Mouse (Mus musculus) testis, adult 2 months (tissue): Measurements from ENCODE around the gene Col19a1.

Experiments
- CTCF ChIP-seq: fragments of 200-500 bp; IDR thresholded peaks from 2 replicates; pipeline ENCODE4 v1.5.1; 2012; ENCODE audit warnings: low read depth, mild to moderate bottlenecking, inconsistent platforms, low read length, moderate library complexity; ENCODE audit not compliant: control insufficient read depth, insufficient read depth, insufficient replicate concordance
- POLR2A ChIP-seq: fragments of 200-500 bp; IDR thresholded peaks from 2 replicates; pipeline ENCODE4 v1.6.1; 2012; ENCODE audit warnings: low read depth, mild to moderate bottlenecking, inconsistent platforms, low read length, moderate library complexity; ENCODE audit not compliant: control insufficient read depth

DNA sequence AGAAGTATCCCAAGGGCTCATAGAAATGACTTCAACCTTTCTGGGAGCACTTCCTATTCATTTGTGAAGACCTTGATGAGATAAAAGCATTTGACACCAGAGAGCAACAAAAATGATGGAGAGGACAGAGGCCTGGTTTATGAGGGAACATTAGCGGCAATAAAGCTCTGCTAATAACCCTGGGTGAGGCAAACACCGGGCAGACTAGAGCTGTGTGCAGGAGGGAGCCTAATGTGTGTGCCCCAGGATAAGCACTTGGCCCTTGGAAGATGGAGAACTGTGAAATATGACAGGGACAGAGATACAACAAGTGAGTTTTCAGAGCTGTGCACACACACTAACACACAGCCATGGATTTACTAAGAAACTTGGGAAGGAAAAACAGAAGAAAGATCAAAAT is 294.8 kb downstream of the Col19a1 start:
- TF ChIP-seq CTCF: no peak
- no peak for TF ChIP-seq POLR2A
